Mouse (Mus musculus) CH12.LX (cell line): ENCODE measurements around the gene Zranb3.

Experiments
- CHD1 ChIP-seq: IDR thresholded peaks from 2 replicates; pipeline ENCODE4 v1.6.1; 2012; ENCODE audit warnings: low read depth, low read length, improper control_type of control experiment, inconsistent platforms
- CTCF ChIP-seq, 2 experiments: IDR thresholded peaks in 1 of 2; conservative IDR thresholded peaks in 1 of 2; 2 replicates each; pipeline ENCODE4 v1.5.1; 2011 to 2012; ENCODE audit warnings: low read depth in 2 of 2, low read length in 2 of 2, improper control_type of control experiment in 1 of 2, inconsistent platforms in 1 of 2, mild to moderate bottlenecking in 1 of 2, moderate library complexity in 1 of 2
- IRF4 ChIP-seq: IDR thresholded peaks from 2 replicates; pipeline ENCODE4 v1.6.1; 2014; ENCODE audit warnings: low read depth, mild to moderate bottlenecking, inconsistent platforms, low read length, improper control_type of control experiment
- MAZ ChIP-seq: IDR thresholded peaks from 2 replicates; pipeline ENCODE4 v1.6.1; 2012; ENCODE audit warnings: low read depth, mild to moderate bottlenecking, inconsistent platforms, low read length, improper control_type of control experiment, moderate library complexity
- ZC3H11A ChIP-seq: IDR thresholded peaks from 2 replicates; pipeline ENCODE4 v1.6.1; 2012; ENCODE audit warnings: low read depth, mild to moderate bottlenecking, inconsistent platforms, low read length, improper control_type of control experiment

GRCm38 (mm10) chr1:127933405-127933804 is 169.4 kb downstream of the Zranb3 start:
- TF ChIP-seq CTCF (conservative IDR thresholded peaks at IDR 0.05 in 1 of 2, IDR thresholded peaks at IDR 0.05 in 1 of 2; ENCODE audit: low read depth in 2 of 2, low read length in 2 of 2) (no peak), CHD1 (no peak), IRF4 (no peak), ZC3H11A (no peak), MAZ (no peak)
